Mouse (Mus musculus): ENCODE results near the gene Fzr1. TPM values are rescaled to one million over a fixed set of nuclear protein-coding genes. Genes with fewer than 3 reads are reported as not detected.

Gene Fzr1
- polyA plus RNA-seq, 1 experiment from 2014 or later = 139 TPM

- Histone ChIP-seq H3K27ac (peak overlapping the region; percentile 80), H3K9me3 (no peaks in the 10 kb centered on the region), H3K36me3 (replicated peaks) (no peaks in the 10 kb centered on the region), H3K27me3 (ENCODE audit: poor library complexity, severe bottlenecking) (peaks cover 81% of the 10 kb centered on the region), H3K4me3 (peak overlapping the region; percentile 23), H3K4me1 (peaks cover 43% of the 10 kb centered on the region)
- no peak for DNase-seq (ENCODE audit: extremely low spot score, low spot score)
- 40% methylated on average over 19 of the region's 19 CpGs for WGBS
Measured at GRCm38 (mm10) chr10:81335393-81336340, 42.6 kb downstream of the Fzr1 start.

GRCm38 (mm10) chr10:81334324-81334723 is 44.0 kb downstream of the Fzr1 start:
- Histone ChIP-seq H3K36me3 (replicated peaks) (no peaks in the 10 kb centered on the region), H3K9me3 (no peaks in the 10 kb centered on the region), H3K27ac (peak overlapping the region; percentile 80), H3K27me3 (ENCODE audit: poor library complexity, severe bottlenecking) (peaks cover 83% of the 10 kb centered on the region), H3K4me3 (no peak overlapping the region), H3K4me1 (peaks cover 48% of the 10 kb centered on the region)
- 66% methylated on average over 11 of the region's 11 CpGs for WGBS
- no peak for DNase-seq (ENCODE audit: extremely low spot score, low spot score)

GRCm38 (mm10) chr10:81332277-81332676 is 46.0 kb downstream of the Fzr1 start:
- peaks cover 58% of the 10 kb centered on the region for H3K4me1 ChIP-seq
- peak overlapping the region; percentile 36 for H3K4me3 ChIP-seq
- H3K27ac ChIP-seq = peak overlapping the region; percentile 51; the same call in 1 of the 2 replicates
- WGBS = 14% methylated on average over 29 of the region's 29 CpGs
- H3K9me3 ChIP-seq = no peaks in the 10 kb centered on the region
- no peak for DNase-seq (ENCODE audit: extremely low spot score, low spot score)
- H3K36me3 ChIP-seq (replicated peaks) = peaks cover 15% of the 10 kb centered on the region
- peaks cover 67% of the 10 kb centered on the region for H3K27me3 ChIP-seq (ENCODE audit: poor library complexity, severe bottlenecking)

- Histone ChIP-seq H3K27me3 (ENCODE audit: poor library complexity, severe bottlenecking) (peaks cover 49% of the 10 kb centered on the region), H3K36me3 (replicated peaks) (peaks cover 37% of the 10 kb centered on the region), H3K4me3 (no peak overlapping the region; the same call in 1 of the 2 replicates), H3K9me3 (no peaks in the 10 kb centered on the region), H3K4me1 (peaks cover 41% of the 10 kb centered on the region), H3K27ac (no peak overlapping the region)
- 74% methylated on average over 4 of the region's 4 CpGs for WGBS
- no peak for DNase-seq (ENCODE audit: extremely low spot score, low spot score)
Measured at GRCm38 (mm10) chr10:81330007-81330406, 48.3 kb downstream of the Fzr1 start.

- H3K4me1 ChIP-seq = peaks cover 35% of the 10 kb centered on the region
Measured at GRCm38 (mm10) chr10:81329194-81329975, 48.9 kb downstream of the Fzr1 start.

GRCm38 (mm10) chr10:81328386-81328785 is 49.9 kb downstream of the Fzr1 start, which contains the start of gene Tbxa2r:
Tbxa2r (plus strand) TSS chr10:81328731.
- no peaks in the 10 kb centered on the region for H3K9me3 ChIP-seq
- H3K4me1 ChIP-seq = peaks cover 36% of the 10 kb centered on the region
- peaks cover 54% of the 10 kb centered on the region for H3K36me3 ChIP-seq (replicated peaks)
- peak within 1 kb of the TSS; percentile 58 for H3K27ac ChIP-seq
- H3K27me3 ChIP-seq (ENCODE audit: poor library complexity, severe bottlenecking) = peaks cover 34% of the 10 kb centered on the region
- DNase-seq (ENCODE audit: extremely low spot score, low spot score) = no peak
- 19% methylated on average over 10 of the region's 10 CpGs for WGBS
- H3K4me3 ChIP-seq = peak within 1 kb of the TSS; percentile 9; the same call in 1 of the 2 replicates

More at GRCm38 (mm10) chr10:81329194-81329975, 48.9 kb downstream of the Fzr1 start:
- Histone ChIP-seq H3K27me3 (ENCODE audit: poor library complexity, severe bottlenecking) (peaks cover 43% of the 10 kb centered on the region), H3K27ac (no peak overlapping the region), H3K4me3 (peak overlapping the region; percentile 2), H3K36me3 (replicated peaks) (peaks cover 44% of the 10 kb centered on the region), H3K9me3 (no peaks in the 10 kb centered on the region)
- 73% methylated on average over 10 of the region's 10 CpGs for WGBS
- no peak for DNase-seq (ENCODE audit: extremely low spot score, low spot score)

- Histone ChIP-seq H3K27me3 (ENCODE audit: poor library complexity, severe bottlenecking) (peaks cover 30% of the 10 kb centered on the region), H3K36me3 (replicated peaks) (peaks cover 58% of the 10 kb centered on the region), H3K27ac (peak overlapping the region; percentile 58), H3K4me1 (peaks cover 36% of the 10 kb centered on the region), H3K9me3 (no peaks in the 10 kb centered on the region), H3K4me3 (peak overlapping the region; percentile 9; the same call in 1 of the 2 replicates)
- 44% methylated on average over 2 of the region's 2 CpGs for WGBS
- no peak for DNase-seq (ENCODE audit: extremely low spot score, low spot score)
Measured at GRCm38 (mm10) chr10:81327959-81328358, 50.4 kb downstream of the Fzr1 start.

GRCm38 (mm10) chr10:81326858-81327257 is 51.5 kb downstream of the Fzr1 start:
- Histone ChIP-seq H3K4me1 (peaks cover 38% of the 10 kb centered on the region), H3K4me3 (no peak overlapping the region)

GRCm38 (mm10) chr10:81325781-81326180 is 52.5 kb downstream of the Fzr1 start:
- Histone ChIP-seq H3K27me3 (ENCODE audit: poor library complexity, severe bottlenecking) (peaks cover 12% of the 10 kb centered on the region), H3K36me3 (replicated peaks) (peaks cover 67% of the 10 kb centered on the region), H3K9me3 (no peaks in the 10 kb centered on the region), H3K27ac (0 out of 2 replicates have a peak overlapping the region, but pooled peaks have one; percentile 5), H3K4me1 (peaks cover 42% of the 10 kb centered on the region), H3K4me3 (no peak overlapping the region)
- DNase-seq (ENCODE audit: extremely low spot score, low spot score) = no peak
- WGBS = 96% methylated on average over 18 of the region's 18 CpGs

More at GRCm38 (mm10) chr10:81326858-81327257, 51.5 kb downstream of the Fzr1 start:
- DNase-seq (ENCODE audit: extremely low spot score, low spot score) = no peak
- peaks cover 67% of the 10 kb centered on the region for H3K36me3 ChIP-seq (replicated peaks)
- peaks cover 19% of the 10 kb centered on the region for H3K27me3 ChIP-seq (ENCODE audit: poor library complexity, severe bottlenecking)
- H3K9me3 ChIP-seq = no peaks in the 10 kb centered on the region
- 82% methylated on average over 6 of the region's 6 CpGs for WGBS
- H3K27ac ChIP-seq = no peak overlapping the region

GRCm38 (mm10) chr10:81325176-81325575 is 53.1 kb downstream of the Fzr1 start:
- Histone ChIP-seq H3K4me1 (peaks cover 42% of the 10 kb centered on the region), H3K27ac (no peak overlapping the region), H3K27me3 (ENCODE audit: poor library complexity, severe bottlenecking) (peaks cover 5% of the 10 kb centered on the region), H3K36me3 (replicated peaks) (peaks cover 67% of the 10 kb centered on the region), H3K9me3 (no peaks in the 10 kb centered on the region), H3K4me3 (no peak overlapping the region)
- 98% methylated on average over 21 of the region's 21 CpGs for WGBS
- no peak for DNase-seq (ENCODE audit: extremely low spot score, low spot score)

- Histone ChIP-seq H3K9me3 (no peaks in the 10 kb centered on the region), H3K27me3 (ENCODE audit: poor library complexity, severe bottlenecking) (no peaks in the 10 kb centered on the region), H3K4me1 (peaks cover 41% of the 10 kb centered on the region), H3K4me3 (peak overlapping the region; percentile 18), H3K36me3 (replicated peaks) (peaks cover 67% of the 10 kb centered on the region), H3K27ac (no peak overlapping the region)
- 94% methylated on average over 18 of the region's 18 CpGs for WGBS
- DNase-seq (ENCODE audit: extremely low spot score, low spot score) = no peak
Measured at GRCm38 (mm10) chr10:81323791-81324530, 54.4 kb downstream of the Fzr1 start.

Data from forebrain, embryonic 10.5 days (tissue).